Mouse (Mus musculus) testis, adult 2 months (tissue): Measurements from ENCODE around the gene Cacna1c.

Experiments
- CTCF ChIP-seq: fragments of 200-500 bp; IDR thresholded peaks from 2 replicates; pipeline ENCODE4 v1.5.1; 2012; ENCODE audit warnings: low read depth, mild to moderate bottlenecking, inconsistent platforms, low read length, moderate library complexity; ENCODE audit not compliant: control insufficient read depth, insufficient read depth, insufficient replicate concordance
- POLR2A ChIP-seq: fragments of 200-500 bp; IDR thresholded peaks from 2 replicates; pipeline ENCODE4 v1.6.1; 2012; ENCODE audit warnings: low read depth, mild to moderate bottlenecking, inconsistent platforms, low read length, moderate library complexity; ENCODE audit not compliant: control insufficient read depth

DNA sequence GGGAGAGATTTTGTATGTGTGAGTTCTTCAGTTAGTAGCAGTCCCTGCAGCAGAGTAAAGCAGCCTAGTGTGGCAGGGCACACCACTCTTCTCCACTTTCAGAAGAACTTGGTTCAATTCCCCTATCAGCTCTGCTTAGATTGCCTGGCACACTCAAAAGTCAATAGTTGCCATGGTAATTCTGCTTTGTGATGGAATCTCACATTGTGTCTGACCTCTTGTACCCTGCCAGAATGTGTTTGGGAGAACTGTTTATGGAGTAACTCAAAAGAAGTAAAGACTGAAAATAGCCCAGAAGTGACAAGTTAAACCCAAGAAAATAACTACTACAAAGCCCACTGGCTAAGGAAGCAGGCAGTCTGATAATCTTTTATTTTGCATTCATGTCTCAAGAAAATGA, 240.4 kb downstream of the Cacna1c start:
- TF ChIP-seq CTCF (no peak), POLR2A (no peak)
